ENCODE assay signal across 29 mouse cellular contexts in genomic region chr6:67471242-67471641, GRCm38 (mm10). TPM values are rescaled to one million over a fixed set of nuclear protein-coding genes. Genes with fewer than 3 reads are reported as not detected.
"Had no signal": no experiment of that assay in that cellular context is flagged by ENCODE, and none has a peak within 500 bp of the region (broad histone marks: within the 10 kb centered on the region; RNA-seq: fewer than 3 reads in every experiment).

No protein-coding gene starts in this region.

- H3K9me3 ChIP-seq: kidney, embryonic 15.5 days; liver, embryonic 13.5 days; neural tube, embryonic 13.5 days had no signal

- H3K4me1 ChIP-seq: kidney, embryonic 15.5 days; liver, embryonic 13.5 days; neural tube, embryonic 13.5 days had no signal

- DNase-seq: kidney, adult 8-10 months; kidney, postnatal 10 days; kidney, postnatal 36 days; layer of hippocampus, postnatal 36 days; liver, embryonic 13.5 days; lung, adult 2 months; lung, postnatal 14 days; lung, postnatal 4 days; retina, postnatal 1 day; right cerebral cortex, postnatal 25 days; thymus, adult 2 months; thymus, postnatal 14 days; thymus, postnatal 4 days had no signal

- H3K4me3 ChIP-seq: kidney, embryonic 15.5 days; left cerebral cortex, adult 2 months; liver, embryonic 13.5 days; myocyte; neural tube, embryonic 13.5 days had no signal

- H3K4me2 ChIP-seq: kidney, embryonic 15.5 days; liver, embryonic 13.5 days; neural tube, embryonic 13.5 days had no signal

- H3K27ac ChIP-seq: kidney, embryonic 15.5 days; left cerebral cortex, adult 2 months; liver, embryonic 13.5 days; neural tube, embryonic 13.5 days; stomach, postnatal 0 days had no signal

- H3K36me3 ChIP-seq: kidney, embryonic 15.5 days; liver, embryonic 13.5 days; neural tube, embryonic 13.5 days had no signal

- H3K27me3 ChIP-seq: neural tube, embryonic 13.5 days had no signal

- H3K9ac ChIP-seq: kidney, embryonic 15.5 days; liver, embryonic 13.5 days; neural tube, embryonic 13.5 days had no signal

RNA-seq across cellular contexts. Expression of gene Il23r, which starts 20.4 kb away (rescaled TPM):
- total RNA-seq: layer of hippocampus, adult 8-10 months; layer of hippocampus, postnatal 36 days; left cerebral cortex, adult 2 months; left cerebral cortex, postnatal 36 days; liver, adult 2 months; megakaryocyte progenitor cell, adult 5-6 weeks; megakaryocyte-erythroid progenitor cell, adult 5-6 weeks; monocyte, adult 5-6 weeks had no signal
- polyA plus RNA-seq: kidney, embryonic 15.5 days; limb, embryonic 11.5 days; limb, embryonic 14.5 days; liver, adult 2 months; liver, embryonic 13.5 days; liver, embryonic 16.5 days; lung, embryonic 16.5 days; myocyte; neural tube, embryonic 13.5 days; stomach, embryonic 14.5 days had no signal
